Mouse (Mus musculus) induced T-regulatory cell, adult 2 months (primary cell): ENCODE measurements around the gene Sirt5.

ENCODE experiments used
- DNase-seq: peaks from one replicate; pipeline ENCODE4 v3.0.0-alpha.2; 2012; ENCODE audit warnings: low read depth

Gene Sirt5

DNA sequence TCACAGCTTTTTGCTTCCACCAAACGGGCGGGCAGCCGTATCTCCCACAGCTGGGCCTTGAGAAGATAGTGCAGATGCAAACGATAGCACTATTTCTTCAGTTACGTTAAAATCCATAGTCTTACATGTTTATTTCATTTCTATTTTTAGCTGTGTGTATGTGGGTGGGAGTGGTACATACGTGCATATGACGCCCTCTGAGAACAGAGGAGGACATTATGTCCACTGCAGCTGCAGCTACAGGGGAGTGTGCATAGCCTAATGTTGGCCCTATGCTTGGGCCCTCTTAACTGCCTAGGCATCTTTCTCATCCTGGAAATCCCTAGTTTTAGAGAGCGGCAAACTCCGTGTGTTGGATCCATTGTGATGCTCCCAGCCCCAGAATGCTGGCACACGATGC is 8.9 kb downstream of the Sirt5 start:
- no peak for DNase-seq

DNA sequence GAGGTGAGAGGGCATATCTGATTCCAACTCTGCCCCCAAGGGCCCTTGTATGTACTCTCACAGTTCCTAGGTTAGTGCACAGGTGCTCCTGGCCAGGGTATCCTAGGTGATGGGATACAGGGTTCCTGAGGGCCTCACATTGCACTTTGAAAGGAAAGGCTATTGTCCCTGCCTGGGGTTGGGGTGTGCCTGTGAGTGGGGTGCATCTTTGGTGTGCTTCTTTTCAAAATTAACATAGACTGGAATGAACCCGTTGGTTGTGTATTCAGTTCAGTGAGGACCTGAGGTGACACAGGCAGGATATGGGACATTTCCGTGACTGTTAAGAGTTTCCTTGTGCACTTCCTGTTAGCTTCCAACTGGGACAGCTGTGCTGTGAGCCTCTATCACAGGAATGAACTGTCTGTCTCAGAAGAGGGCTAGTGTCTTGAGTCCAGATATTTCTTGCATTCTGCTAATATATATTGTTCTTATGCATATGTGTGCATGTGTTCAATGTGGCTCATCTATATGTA is 9.7 kb downstream of the Sirt5 start:
- DNase-seq = no peak

DNA sequence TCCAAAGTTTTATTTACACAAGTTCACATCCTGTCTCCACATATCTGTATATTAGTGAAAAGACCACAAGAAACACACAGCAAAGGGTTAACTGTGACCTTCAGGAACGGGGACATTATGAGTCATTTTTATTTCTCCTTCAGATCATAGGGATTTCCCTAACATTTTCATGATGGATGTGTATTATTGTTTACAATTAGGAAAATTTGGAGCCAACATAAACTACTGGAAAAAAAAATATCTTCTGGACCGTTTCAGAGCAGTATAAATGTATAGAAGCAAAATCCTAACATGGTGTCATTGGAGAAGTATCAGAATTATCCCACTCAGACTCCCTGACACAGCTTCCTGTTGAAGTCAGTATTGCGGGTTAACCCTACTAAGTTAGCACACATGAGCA is 14.7 kb downstream of the Sirt5 start:
- DNase-seq = no peak

DNA sequence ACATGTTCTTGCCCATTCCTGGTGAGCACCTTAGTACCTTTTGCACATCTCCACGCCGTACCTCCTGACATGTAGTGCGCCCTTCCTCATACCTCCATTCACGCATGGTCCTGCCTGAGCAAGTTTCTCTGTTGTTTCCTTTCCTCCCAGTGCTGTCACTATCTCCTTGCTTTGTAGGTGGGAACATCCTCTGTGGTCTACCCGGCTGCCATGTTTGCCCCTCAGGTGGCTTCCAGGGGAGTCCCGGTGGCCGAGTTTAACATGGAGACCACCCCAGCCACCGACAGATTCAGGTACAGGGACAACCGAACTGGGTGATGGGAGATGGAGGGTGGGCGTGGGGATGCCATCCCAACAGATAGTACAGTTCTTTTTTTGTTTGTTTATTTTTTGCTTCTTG is 20.0 kb downstream of the Sirt5 start:
- no peak for DNase-seq

DNA sequence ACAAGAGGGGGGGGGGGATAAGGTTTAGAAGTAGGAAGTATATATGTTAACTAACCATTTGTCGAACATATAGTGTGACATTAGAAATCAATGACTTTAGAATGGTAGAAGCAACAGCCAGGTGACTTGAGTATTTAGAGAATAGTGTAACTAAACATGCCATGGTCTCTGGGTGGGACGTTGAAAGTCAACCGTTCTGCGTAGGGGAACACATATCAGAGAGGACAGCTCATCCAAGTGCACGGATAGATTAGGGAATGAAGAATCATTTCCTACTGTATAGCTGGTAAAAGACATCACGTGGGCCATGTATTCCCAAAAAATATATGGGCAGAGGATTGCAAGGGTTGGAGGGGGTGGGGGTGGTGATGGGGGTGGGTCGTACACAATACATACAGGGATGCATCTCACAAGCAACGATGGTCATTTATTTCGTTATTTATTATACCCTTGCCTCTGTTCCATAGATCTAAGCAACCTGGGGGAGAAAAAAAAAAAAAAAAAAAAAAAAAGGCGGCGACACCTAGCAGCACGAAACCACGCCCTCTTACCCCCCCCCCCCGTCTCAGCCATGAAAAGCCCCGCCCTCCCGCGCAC is 32.5 kb downstream of the Sirt5 start:
- DNase-seq = peak; percentile 28

DNA sequence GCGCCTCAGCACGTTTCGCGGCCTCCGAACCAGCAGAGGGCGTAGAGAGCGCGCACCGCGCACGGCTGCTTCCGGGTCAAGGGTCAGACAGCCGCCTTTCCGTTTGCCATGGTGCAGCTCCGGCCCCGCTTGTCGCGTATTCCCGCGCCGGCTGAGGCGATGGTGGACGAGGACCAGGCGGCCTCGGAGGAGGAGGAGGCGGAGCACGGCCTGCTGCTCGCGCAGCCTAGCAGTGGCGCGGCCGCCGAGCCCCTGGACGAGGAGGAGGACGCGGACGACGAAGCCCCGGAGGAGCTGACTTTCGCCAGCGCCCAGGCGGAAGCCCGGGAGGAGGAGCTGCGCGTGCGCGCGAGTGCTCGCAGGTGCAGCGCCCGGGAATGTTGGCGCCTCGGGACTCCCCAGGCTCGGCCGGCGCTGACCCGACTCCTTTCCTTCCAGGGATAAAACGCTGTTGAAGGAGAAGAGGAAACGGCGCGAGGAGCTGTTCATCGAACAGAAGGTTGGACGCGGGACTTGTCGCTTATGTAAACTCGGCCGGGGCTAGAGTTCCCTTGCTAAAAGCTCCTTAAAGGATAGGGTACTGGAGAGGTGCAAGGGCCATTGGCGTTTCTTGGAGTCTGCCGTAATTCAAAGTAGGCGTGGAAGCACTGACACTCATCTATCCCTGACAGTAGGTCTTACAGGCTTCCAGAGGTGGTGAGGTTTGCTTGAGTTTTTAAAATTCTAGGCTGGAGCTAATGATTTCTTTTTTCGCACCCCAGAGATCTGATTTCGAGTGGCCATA is 33.2 kb downstream of the Sirt5 start, which contains the start of gene Nol7:
Nol7 (plus strand) TSS at position 94 of the 784 bp plus-strand sequence.
- peak; percentile 97 for DNase-seq

DNA sequence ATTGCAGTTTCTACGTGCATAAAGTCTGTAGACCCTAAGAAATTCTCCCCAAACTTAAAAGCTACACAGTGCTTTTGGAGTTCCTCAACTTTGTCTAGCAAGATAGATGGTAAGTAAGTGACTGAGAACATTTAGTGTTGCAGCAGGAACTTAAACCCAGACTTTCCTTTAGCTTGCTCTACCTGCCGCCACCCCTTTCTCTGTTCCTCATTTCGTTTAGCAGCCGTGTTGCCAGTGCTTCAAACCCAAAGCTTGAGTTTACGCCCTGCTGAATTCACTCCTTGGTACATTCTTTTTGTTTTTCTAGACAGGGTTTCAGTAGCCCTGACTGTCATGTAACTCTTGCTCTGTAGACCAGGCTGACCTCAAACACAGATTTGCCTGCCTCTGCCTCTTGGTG is 34.3 kb downstream of the Sirt5 start:
- peak; percentile 34 for DNase-seq

DNA sequence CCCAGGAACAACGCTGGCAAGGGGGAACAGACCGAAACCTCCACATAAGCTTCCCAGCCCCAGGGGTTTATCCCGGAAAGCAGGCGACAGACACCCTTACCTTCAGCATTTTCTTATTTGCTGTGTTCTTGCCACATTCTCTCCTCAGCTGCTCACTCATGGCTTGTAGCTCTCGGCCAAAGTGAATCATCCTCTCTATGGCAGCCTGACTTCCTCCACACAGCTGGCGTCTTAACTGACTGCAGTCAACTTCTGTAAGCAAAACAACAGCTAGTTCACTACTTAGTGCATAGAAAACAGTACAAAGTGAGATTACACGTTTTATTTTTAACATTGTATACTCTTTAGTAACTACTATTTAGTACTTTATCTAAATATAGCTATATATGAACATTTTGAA is 47.0 kb downstream of the Sirt5 start:
- DNase-seq = no peak

DNA sequence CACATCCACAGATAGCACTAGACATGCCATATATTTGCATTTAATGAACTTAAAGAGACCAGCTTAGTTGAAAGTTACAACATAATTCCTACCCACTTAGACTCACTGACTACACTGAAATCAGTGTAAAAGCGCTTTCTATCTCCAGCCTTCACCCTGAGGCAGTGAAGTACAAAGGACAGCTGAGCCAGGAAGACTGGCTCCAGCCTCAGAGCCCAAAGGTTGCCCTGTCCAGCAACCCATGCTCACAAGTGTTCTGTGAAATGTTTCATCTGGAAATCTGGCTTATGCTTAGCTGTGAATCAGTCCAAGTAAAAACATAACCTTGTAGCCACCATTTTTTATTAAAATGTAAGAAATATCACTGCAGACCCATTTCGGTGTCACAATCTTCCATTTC is 48.3 kb downstream of the Sirt5 start:
- DNase-seq = no peak

DNA sequence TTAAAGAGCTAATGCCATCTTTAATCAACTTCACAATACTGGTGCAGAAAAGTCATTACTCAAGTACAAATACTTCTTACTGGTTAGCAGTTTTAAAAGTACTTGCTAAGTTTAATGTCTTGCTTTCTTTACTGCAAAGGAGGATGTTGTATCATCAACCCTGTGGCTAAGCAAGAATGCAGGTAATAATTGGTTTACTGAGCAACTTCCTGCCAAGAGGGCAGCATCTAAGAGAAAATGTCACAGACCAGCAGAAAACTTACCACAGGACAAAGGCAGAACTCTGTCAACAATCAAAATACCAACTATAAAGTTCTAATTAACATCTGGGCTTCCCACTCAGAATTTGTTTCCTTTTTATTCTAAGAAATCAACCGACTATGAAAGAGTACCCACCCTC is 50.0 kb downstream of the Sirt5 start:
- no peak for DNase-seq

DNA sequence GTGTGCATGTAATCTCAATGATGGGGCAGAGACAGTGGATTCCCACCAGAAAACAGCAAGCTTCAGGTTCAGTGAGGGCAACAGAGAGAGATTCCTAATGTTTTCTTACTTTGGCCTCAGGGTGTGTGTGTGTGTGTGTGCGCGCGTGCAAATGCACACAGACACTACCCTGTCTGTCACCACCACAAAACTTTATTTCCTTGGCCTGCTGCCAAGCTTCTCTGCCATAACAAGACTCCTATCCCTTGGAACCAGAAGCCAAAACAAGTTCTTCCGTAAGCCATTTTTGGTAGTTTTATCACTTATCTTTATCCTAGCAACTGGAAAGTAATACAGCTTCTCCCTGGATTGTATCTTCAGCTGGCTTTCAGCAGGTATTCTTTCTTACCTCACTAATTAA is 63.1 kb downstream of the Sirt5 start:
- no peak for DNase-seq

DNA sequence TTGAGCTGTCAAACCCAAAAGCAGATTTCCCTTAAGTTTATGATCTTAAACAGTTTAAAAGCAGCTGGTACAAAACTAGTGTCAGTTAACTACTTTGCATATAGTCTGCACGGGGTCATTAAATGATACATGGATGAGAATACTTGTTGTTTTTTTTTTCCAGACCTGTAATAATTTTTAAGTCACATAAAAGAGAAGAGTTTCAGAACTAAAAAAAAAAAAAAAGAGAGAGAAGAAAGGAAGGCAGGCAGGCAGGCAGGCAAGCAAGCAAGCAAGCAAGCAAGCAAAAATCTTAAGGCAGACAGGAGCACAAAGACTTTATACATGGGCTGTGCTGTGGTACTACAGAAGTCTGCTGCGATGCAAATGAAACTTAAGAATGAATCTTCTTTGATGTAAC is 68.1 kb downstream of the Sirt5 start:
- no peak for DNase-seq

DNA sequence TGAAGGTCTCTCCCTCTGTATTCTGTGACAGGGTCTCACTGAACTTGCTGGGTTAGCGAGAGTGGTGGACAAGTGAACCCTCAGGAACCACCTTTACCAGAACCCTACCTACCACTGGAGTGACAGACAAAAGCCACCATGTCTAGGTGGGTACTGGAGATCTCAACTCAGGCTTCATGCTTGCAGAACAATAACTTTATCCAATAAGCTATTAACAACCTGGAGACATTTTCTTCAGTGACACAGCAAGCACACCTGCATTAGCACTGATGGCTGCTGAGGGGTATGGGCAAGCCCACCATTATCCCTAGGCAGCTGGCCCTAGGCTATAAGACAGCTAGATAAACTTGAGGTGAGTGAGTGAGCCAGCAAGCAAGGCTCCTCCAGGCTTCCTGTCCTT is 75.1 kb downstream of the Sirt5 start:
- peak; percentile 46 for DNase-seq

DNA sequence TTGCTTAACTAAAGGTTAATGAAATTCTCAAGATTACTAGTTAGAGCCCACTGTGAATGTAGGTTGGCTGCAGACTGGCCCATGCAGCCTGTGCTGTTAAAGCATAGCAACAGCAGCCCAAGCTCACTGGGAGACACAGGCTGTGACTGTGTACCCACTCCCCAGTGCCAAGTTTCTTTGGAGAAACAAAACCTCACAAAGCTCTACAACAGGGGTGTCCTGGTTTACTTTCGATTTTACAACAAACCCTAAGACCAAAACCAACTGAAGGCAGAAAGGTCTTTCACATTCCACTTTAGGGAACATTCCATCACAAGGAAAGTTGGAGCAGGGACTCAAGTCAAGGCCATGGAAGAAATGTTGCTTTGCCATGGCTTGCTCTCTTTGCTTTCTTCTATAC is 77.3 kb downstream of the Sirt5 start:
- DNase-seq = peak; percentile 50

DNA sequence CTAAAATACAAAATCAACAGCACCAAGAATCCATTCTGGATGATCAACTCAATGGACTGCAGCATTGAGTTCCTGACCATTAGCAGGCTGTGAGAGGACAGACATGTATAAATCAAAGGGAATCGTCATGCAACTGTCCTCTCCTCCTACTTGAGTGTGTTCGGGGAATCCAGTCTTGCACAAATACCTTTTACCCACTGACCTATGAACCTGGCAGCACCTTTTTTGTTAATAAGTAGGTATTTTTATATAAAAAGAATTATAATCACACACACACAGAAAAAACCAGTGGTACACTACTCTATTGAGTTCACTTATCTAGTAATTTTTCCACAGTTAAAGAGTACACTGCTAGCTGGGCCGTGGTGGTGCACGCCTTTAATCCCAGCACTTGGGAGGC is 78.4 kb downstream of the Sirt5 start:
- DNase-seq = no peak

DNA sequence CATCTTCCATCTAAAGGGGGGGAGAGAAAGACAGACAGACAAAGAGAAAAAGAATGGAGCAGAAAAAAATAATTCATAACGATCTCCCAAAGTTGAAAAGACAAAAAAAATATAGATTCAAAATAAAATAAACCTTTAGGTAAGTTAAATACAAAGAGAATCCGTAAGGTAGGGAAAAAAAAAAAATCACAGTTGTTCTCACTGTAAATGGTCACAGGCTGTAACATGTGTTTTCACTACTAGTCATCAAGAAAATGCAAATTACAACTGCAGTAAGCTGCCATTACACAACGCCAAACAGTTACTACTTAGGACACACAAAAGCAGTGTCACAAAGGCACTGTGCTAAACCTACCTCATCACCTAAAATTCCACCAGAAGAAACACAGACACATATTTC is 79.4 kb downstream of the Sirt5 start:
- no peak for DNase-seq
